Mouse (Mus musculus): Measurements from ENCODE around the gene Gm10181. TPM values are rescaled to one million over a fixed set of nuclear protein-coding genes. Genes with fewer than 3 reads are reported as not detected.
"Not testable (repeated sequence)": the region's sequence is repeated elsewhere in the genome, so short reads cannot be mapped to it uniquely, and the experiment has no call there.

The Gm10181 gene
- polyA plus RNA-seq, 1 experiment from 2014 or later = not detected

GRCm38 (mm10) chr9:25075977-25076376 lies 13.2 kb upstream of the Gm10181 start:
- H3K4me1 ChIP-seq (ENCODE audit: insufficient read depth, low read length) = no peaks in the 10 kb centered on the region
- WGBS = 48% methylated on average over 3 of the region's 3 CpGs
- no peak overlapping the region for H3K4me2 ChIP-seq (replicated peaks; ENCODE audit: low read depth, low read length)
- no peaks in the 10 kb centered on the region for H3K36me3 ChIP-seq (ENCODE audit: insufficient read depth, low read length)
- H3K9me3 ChIP-seq (ENCODE audit: low read length) = no peaks in the 10 kb centered on the region
- H3K9ac ChIP-seq (replicated peaks; ENCODE audit: low read length) = no peak overlapping the region
- no peaks in the 10 kb centered on the region for H3K27me3 ChIP-seq (ENCODE audit: insufficient read depth, low read length)
- H3K27ac ChIP-seq (ENCODE audit: low read length) = no peak overlapping the region
- no peak for ATAC-seq (ENCODE audit: low FRiP score, low TSS enrichment)
- H3K4me3 ChIP-seq (ENCODE audit: low read length) = no peak overlapping the region

DNA sequence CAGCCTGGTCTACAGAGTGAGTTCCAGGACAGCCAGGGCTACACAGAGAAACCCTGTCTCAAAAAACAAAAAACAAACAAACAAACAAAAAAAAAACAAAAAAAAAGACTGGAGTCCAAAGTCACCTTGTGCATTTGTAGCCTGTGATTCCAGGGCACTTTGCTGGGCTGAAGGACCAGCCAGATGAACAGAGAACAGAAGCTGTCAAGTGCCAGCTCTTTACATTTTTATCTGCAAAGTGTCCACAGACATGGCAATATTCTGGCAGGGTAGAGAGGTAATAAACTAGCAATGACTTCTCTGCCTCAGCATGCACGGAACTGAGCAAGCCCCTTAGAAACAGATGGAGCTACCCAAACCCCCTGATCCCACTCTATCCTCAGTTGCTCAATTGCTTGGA lies 12.7 kb upstream of the Gm10181 start:
- 79% methylated on average over 1 of the region's 1 CpGs for WGBS
- H3K27me3 ChIP-seq (ENCODE audit: insufficient read depth, low read length) = no peaks in the 10 kb centered on the region
- no peaks in the 10 kb centered on the region for H3K9me3 ChIP-seq (ENCODE audit: low read length)
- ATAC-seq (ENCODE audit: low FRiP score, low TSS enrichment) = no peak
- no peak overlapping the region for H3K27ac ChIP-seq (ENCODE audit: low read length)
- H3K4me2 ChIP-seq (replicated peaks; ENCODE audit: low read depth, low read length) = no peak overlapping the region
- H3K4me1 ChIP-seq (ENCODE audit: insufficient read depth, low read length) = no peaks in the 10 kb centered on the region
- H3K9ac ChIP-seq (replicated peaks; ENCODE audit: low read length) = no peak overlapping the region
- H3K4me3 ChIP-seq (ENCODE audit: low read length) = no peak overlapping the region
- no peaks in the 10 kb centered on the region for H3K36me3 ChIP-seq (ENCODE audit: insufficient read depth, low read length)

DNA sequence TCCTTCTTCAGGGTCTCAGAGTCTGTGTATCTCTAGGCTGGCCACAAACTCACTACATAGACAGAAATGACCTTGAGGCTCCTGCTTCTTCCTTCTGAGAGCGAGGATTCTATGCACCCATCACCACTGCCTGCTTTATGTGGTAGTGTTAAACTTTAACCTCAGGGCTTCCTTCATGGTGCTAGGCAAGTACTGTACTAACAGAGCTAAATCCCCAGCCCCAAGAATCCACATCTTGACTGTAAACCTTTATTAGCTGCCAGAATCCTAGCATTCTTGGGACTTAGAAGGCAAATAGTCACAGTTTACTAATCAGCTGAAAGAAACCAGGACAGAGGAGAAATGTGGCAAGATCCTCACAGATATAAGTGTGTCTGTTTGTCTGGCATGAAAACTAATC lies 1.6 kb downstream of the Gm10181 start:
- no peaks in the 10 kb centered on the region for H3K36me3 ChIP-seq (ENCODE audit: insufficient read depth, low read length)
- 35% methylated on average over 1 of the region's 1 CpGs for WGBS

DNA sequence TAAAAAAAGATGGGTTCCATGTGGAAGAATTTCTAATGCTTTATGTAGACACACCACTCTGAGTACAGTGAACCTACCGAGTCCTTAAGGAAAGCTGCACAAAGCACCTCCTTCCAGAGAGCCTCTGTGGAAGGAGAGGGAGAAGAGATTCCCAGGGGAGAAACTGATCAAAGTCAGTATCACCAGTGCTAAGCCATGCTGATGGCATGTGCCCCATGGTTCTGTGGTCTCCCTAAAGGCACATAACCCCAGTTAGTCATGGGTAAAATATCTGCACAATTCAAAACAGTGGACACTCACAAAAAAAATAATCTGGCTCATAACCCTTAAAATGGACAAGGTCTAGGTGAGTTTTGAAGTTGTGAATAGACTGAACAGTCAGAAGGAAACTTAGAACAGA lies 13.7 kb downstream of the Gm10181 start:
- Histone ChIP-seq H3K9ac (replicated peaks; ENCODE audit: low read length) (no peak overlapping the region), H3K4me3 (ENCODE audit: low read length) (no peak overlapping the region), H3K4me1 (ENCODE audit: insufficient read depth, low read length) (no peaks in the 10 kb centered on the region), H3K4me2 (replicated peaks; ENCODE audit: low read depth, low read length) (no peak overlapping the region), H3K9me3 (ENCODE audit: low read length) (peaks cover 5% of the 10 kb centered on the region; the same call in 1 of the 2 replicates), H3K36me3 (ENCODE audit: insufficient read depth, low read length) (peaks cover 19% of the 10 kb centered on the region), H3K27ac (ENCODE audit: low read length) (no peak overlapping the region), H3K27me3 (ENCODE audit: insufficient read depth, low read length) (no peaks in the 10 kb centered on the region)
- 100% methylated on average over 1 of the region's 1 CpGs for WGBS
- ATAC-seq (ENCODE audit: low FRiP score, low TSS enrichment) = no peak

More for the DNA sequence above, 1.6 kb downstream of the Gm10181 start:
- Histone ChIP-seq H3K9me3 (ENCODE audit: low read length) (no peaks in the 10 kb centered on the region), H3K9ac (replicated peaks; ENCODE audit: low read length) (no peak overlapping the region), H3K4me3 (ENCODE audit: low read length) (no peak overlapping the region), H3K27me3 (ENCODE audit: insufficient read depth, low read length) (no peaks in the 10 kb centered on the region), H3K27ac (ENCODE audit: low read length) (no peak overlapping the region), H3K4me2 (replicated peaks; ENCODE audit: low read depth, low read length) (no peak overlapping the region), H3K4me1 (ENCODE audit: insufficient read depth, low read length) (no peaks in the 10 kb centered on the region)
- ATAC-seq (ENCODE audit: low FRiP score, low TSS enrichment) = no peak

DNA sequence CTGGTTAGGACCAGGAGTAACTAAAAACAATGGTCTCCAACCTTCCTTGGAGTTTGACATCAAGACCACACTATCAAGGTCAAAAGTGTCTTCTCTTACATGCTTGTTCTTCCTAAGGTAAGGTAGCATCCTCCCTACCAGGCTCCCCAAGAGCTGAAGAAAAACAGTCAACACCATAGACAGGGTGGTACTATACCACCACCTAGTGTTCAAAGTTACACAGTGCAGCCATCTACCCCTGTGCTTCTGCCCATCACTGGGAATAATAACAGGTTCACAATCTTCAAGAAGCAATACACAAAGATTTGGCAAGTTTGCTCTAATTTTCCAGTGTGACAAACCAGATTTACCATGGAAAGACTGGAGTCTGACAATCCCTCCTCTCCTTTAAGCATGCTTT lies 15.4 kb downstream of the Gm10181 start:
- H3K36me3 ChIP-seq (ENCODE audit: insufficient read depth, low read length) = peaks cover 27% of the 10 kb centered on the region
- H3K9me3 ChIP-seq (ENCODE audit: low read length) = peaks cover 5% of the 10 kb centered on the region; the same call in 1 of the 2 replicates
- H3K4me1 ChIP-seq (ENCODE audit: insufficient read depth, low read length) = no peaks in the 10 kb centered on the region
- no peak overlapping the region for H3K9ac ChIP-seq (replicated peaks; ENCODE audit: low read length)
- no peak overlapping the region for H3K4me2 ChIP-seq (replicated peaks; ENCODE audit: low read depth, low read length)
- no peak overlapping the region for H3K4me3 ChIP-seq (ENCODE audit: low read length)
- no peaks in the 10 kb centered on the region for H3K27me3 ChIP-seq (ENCODE audit: insufficient read depth, low read length)
- no peak overlapping the region for H3K27ac ChIP-seq (ENCODE audit: low read length)
- peak; percentile 65; the same call in 1 of the 2 replicates for ATAC-seq (ENCODE audit: low FRiP score, low TSS enrichment)

DNA sequence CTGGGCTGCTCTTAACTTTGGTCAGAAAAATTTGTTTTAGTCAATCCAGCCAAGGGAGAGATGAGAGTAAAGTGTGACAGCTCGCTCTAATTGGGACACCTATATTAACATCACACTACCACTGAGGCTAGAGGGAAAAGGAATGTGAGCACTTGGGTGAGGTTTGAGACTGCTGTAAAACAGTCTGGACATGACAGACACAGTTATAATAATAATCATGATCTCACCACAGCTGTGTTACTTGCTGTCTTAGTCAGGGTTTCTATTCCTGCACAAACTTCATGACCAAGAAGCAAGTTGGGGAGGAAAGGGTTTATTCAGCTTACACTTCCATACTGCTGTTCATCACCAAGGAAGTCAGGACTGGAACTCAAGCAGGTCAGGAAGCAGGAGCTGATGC lies 34.4 kb downstream of the Gm10181 start:
- ATAC-seq (ENCODE audit: low FRiP score, low TSS enrichment) = not testable (repeated sequence)
- 97% methylated on average over 1 of the region's 1 CpGs for WGBS

DNA sequence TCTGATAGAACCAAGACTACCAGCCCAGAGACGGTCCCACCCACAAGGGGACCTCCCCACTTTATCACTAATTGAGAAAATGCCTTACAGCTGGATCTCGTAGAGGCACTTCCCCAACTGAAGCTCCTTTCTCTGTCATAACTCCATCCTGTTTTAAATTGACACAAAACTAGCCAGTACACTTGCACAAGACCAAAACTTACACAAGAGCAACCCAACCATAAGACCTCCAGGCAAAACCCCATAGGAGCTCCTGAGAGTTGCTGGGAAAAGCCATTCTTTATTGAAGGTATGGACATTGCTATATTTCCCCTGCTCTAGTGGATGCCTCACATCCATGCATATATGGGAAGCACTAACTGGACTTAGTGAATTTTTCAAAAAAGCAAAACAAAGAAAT lies 34.8 kb downstream of the Gm10181 start:
- Histone ChIP-seq H3K27ac (ENCODE audit: low read length) (no peak overlapping the region), H3K9me3 (ENCODE audit: low read length) (no peaks in the 10 kb centered on the region), H3K27me3 (ENCODE audit: insufficient read depth, low read length) (no peaks in the 10 kb centered on the region), H3K4me1 (ENCODE audit: insufficient read depth, low read length) (no peaks in the 10 kb centered on the region), H3K36me3 (ENCODE audit: insufficient read depth, low read length) (peaks cover 19% of the 10 kb centered on the region; the same call in 1 of the 2 replicates), H3K4me3 (ENCODE audit: low read length) (no peak overlapping the region), H3K4me2 (replicated peaks; ENCODE audit: low read depth, low read length) (no peak overlapping the region), H3K9ac (replicated peaks; ENCODE audit: low read length) (no peak overlapping the region)
- no peak for ATAC-seq (ENCODE audit: low FRiP score, low TSS enrichment)
- WGBS = 83% methylated on average over 2 of the region's 2 CpGs

More for the DNA sequence above, 34.4 kb downstream of the Gm10181 start:
- not testable (repeated sequence) for H3K4me2 ChIP-seq (replicated peaks; ENCODE audit: low read depth, low read length); H3K4me1 ChIP-seq (ENCODE audit: insufficient read depth, low read length); H3K9ac ChIP-seq (replicated peaks; ENCODE audit: low read length); H3K27ac ChIP-seq (ENCODE audit: low read length); H3K9me3 ChIP-seq (ENCODE audit: low read length); H3K27me3 ChIP-seq (ENCODE audit: insufficient read depth, low read length); H3K4me3 ChIP-seq (ENCODE audit: low read length)
- H3K36me3 ChIP-seq (ENCODE audit: insufficient read depth, low read length) = peaks cover 19% of the 10 kb centered on the region; the same call in 1 of the 2 replicates

GRCm38 (mm10) chr9:25132253-25132652 lies 43.0 kb downstream of the Gm10181 start:
- no peak for ATAC-seq (ENCODE audit: low FRiP score, low TSS enrichment)

GRCm38 (mm10) chr9:25132920-25133319 lies 43.7 kb downstream of the Gm10181 start:
- Histone ChIP-seq H3K4me3 (ENCODE audit: low read length) (no peak overlapping the region), H3K4me1 (ENCODE audit: insufficient read depth, low read length) (no peaks in the 10 kb centered on the region), H3K36me3 (ENCODE audit: insufficient read depth, low read length) (0 out of 2 replicates have a peak, but pooled peaks cover 3% of the 10 kb centered on the region), H3K27ac (ENCODE audit: low read length) (no peak overlapping the region), H3K4me2 (replicated peaks; ENCODE audit: low read depth, low read length) (no peak overlapping the region), H3K27me3 (ENCODE audit: insufficient read depth, low read length) (no peaks in the 10 kb centered on the region), H3K9me3 (ENCODE audit: low read length) (no peaks in the 10 kb centered on the region), H3K9ac (replicated peaks; ENCODE audit: low read length) (no peak overlapping the region)
- no peak for ATAC-seq (ENCODE audit: low FRiP score, low TSS enrichment)
- WGBS = 65% methylated on average over 4 of the region's 4 CpGs

More at GRCm38 (mm10) chr9:25132253-25132652, 43.0 kb downstream of the Gm10181 start:
- no peak overlapping the region for H3K27ac ChIP-seq (ENCODE audit: low read length)
- H3K9ac ChIP-seq (replicated peaks; ENCODE audit: low read length) = no peak overlapping the region
- H3K4me1 ChIP-seq (ENCODE audit: insufficient read depth, low read length) = no peaks in the 10 kb centered on the region
- H3K4me2 ChIP-seq (replicated peaks; ENCODE audit: low read depth, low read length) = no peak overlapping the region
- no peaks in the 10 kb centered on the region for H3K9me3 ChIP-seq (ENCODE audit: low read length)
- no peaks in the 10 kb centered on the region for H3K27me3 ChIP-seq (ENCODE audit: insufficient read depth, low read length)
- 0 out of 2 replicates have a peak, but pooled peaks cover 3% of the 10 kb centered on the region for H3K36me3 ChIP-seq (ENCODE audit: insufficient read depth, low read length)
- H3K4me3 ChIP-seq (ENCODE audit: low read length) = no peak overlapping the region

GRCm38 (mm10) chr9:25138900-25139299 lies 49.7 kb downstream of the Gm10181 start:
- Histone ChIP-seq H3K9me3 (ENCODE audit: low read length) (no peaks in the 10 kb centered on the region), H3K4me3 (ENCODE audit: low read length) (no peak overlapping the region), H3K27ac (ENCODE audit: low read length) (no peak overlapping the region), H3K4me2 (replicated peaks; ENCODE audit: low read depth, low read length) (no peak overlapping the region), H3K4me1 (ENCODE audit: insufficient read depth, low read length) (0 out of 2 replicates have a peak, but pooled peaks cover 4% of the 10 kb centered on the region), H3K27me3 (ENCODE audit: insufficient read depth, low read length) (no peaks in the 10 kb centered on the region), H3K36me3 (ENCODE audit: insufficient read depth, low read length) (no peaks in the 10 kb centered on the region), H3K9ac (replicated peaks; ENCODE audit: low read length) (no peak overlapping the region)
- 83% methylated on average over 1 of the region's 1 CpGs for WGBS
- no peak for ATAC-seq (ENCODE audit: low FRiP score, low TSS enrichment)
